Mouse (Mus musculus) lung, postnatal 36 days (tissue): ENCODE results near the gene Tatdn2.
"Not testable (repeated sequence)": the region's sequence is repeated elsewhere in the genome, so short reads cannot be mapped to it uniquely, and the experiment has no call there.

Experiments
- DNase-seq: peaks from one replicate; pipeline ENCODE4 v3.0.0; 2022; ENCODE audit warnings: mixed read lengths

Tatdn2 gene

DNA sequence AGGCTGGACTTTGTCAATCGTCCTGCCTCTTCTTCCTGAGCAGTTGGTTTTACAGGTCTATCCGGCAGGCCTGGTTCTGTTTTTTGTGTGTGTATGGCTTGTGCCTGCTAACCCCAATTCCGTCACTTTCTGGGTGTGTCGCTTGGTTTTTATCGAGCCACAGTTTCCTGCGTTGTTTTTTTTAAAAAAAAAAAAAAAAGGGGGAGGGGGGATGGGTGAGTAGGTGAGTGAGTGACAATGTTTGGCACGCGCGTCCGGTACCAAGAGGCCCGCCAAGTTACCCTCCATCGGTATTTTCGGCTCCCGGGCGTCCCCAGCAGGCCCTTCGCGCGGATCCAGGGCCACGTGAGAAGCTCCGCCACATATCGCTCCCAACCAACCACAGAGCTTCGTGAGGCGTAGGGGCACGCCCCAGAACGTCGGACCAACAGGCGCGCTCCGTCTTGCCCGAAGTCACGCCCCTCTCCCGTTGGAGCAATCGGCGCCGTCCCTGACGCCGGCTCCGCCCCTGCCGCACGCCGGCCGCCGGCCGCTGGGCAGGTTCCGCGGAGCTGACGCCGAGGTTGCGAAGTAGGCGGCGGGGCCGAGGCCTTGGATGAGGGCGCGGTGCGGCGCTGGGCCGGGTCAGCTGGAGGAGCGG, at the start of gene Tatdn2:
Tatdn2 (plus strand) TSS at position 469 of the 640 bp plus-strand sequence.
- peak; percentile 98 for DNase-seq

DNA sequence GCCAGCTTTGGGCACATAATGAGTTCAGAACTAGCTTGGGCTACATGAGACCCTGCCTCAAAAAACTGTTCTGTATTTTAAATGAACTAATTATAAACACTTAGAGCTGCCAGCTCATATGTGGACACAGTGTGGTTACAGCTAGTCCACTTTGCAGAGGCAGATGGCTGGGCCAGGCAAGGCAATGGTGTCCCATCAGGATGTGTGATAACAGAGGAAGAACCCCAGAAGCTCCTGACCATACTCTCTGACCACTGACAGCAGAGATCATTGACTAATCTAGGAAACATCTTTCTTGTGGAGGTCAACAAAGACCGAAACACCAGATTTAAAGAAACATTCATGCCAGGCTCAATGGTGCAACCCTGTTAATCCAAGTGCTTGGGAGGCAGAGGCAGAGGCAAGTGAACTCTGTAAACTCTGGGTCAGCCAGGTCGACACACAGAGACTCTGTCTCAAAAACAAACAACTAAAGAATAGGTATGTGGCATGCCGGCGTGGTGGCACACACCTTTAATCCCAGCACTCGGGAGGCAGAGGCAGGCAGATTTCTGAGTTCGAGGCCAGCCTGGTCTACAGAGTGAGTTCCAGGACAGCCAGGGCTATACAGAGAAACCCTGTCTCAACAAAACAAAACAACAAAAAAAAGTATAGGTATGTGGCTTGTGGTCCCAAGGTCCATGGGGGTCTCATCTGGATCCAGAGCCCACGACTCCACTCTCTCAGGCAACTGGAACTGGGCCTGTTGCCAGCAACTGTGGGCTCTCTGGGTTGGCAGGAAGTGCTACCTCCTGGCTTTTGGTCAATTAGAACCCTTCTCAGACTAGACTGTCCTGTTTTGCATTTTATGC, 47.3 kb upstream of the Tatdn2 start:
- no peak for DNase-seq

DNA sequence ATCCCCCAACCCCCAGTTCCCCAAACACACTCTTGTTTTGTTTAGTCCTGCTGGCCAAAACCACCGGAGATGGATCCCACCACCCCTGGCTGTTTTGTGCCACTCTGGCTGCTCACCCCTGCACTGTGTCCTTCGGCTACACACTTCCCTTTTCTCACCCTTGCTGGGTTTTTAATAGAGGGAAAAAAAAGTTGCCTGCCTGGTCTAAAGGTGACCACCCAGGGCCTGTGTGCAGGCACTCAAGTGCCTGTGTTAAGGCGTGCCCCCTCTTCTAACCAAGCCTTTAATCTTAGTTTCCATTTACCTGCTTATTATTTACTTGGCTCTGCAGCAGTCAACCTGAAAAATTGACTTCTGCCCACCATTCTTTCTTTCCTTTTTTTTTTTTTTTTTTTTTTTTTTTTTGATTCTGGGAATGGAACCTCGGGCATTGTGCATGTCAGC, 46.6 kb upstream of the Tatdn2 start:
- no peak for DNase-seq

GRCm38 (mm10) chr6:113651626-113652025, 45.2 kb upstream of the Tatdn2 start:
- DNase-seq, result no peak

- DNase-seq, result no peak
Observed at GRCm38 (mm10) chr6:113653551-113653950, 43.3 kb upstream of the Tatdn2 start.

- peak; percentile 58 for DNase-seq
Observed at GRCm38 (mm10) chr6:113654102-113654501, 42.7 kb upstream of the Tatdn2 start.

DNA sequence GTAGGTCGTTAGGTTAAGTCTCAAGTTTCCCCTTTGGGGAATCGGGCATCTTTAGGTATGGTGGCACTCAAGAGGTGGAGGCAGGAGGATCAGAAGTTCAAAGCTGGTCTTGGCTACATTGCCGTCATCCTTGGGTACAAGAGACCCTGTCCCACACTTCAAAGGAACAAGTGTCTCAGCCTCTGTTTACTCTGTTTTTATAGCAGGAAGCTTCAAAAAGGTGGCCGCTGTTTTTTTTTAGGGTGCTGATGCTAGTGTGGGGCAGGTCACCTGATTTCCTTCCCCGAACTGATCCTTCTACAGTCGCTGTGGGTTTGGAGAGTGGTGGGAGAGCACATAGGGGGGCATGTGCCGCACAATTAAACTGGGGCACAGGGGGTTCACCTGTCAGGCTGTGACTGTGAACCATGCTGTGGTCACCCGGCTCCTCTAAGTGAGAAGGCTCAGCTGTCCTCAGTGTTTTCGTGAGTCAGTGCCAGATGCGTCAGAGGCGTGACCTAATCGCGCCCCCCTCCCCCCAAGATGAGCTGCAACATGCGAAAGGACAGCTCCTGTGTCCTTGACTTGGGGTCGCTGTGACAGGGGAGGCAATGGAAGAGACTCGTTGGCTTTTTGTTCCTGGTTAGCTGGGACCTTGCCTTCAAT, 42.0 kb upstream of the Tatdn2 start:
- peak; percentile 57 for DNase-seq

- no peak for DNase-seq
Observed at GRCm38 (mm10) chr6:113655475-113655874, 41.4 kb upstream of the Tatdn2 start.

DNA sequence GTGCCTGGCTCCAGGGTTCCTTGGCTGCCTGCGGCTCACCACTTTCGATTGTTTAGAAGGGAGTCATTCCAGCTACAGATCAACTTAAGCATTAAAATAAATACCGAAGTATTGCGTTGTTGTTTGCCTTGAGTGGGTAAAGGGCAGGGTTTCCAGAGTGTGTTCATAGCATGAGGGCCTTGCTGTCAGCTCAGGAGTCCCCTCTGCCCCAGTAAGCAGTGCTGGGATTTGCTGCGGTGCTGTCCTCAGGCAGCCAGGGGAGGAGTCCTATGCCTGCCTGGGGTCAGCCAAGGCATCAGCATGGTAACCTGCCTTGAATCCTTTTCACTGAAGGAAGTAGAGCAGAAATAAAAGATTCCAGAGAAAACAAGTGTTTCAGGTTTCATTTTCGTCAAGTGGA, 40.0 kb upstream of the Tatdn2 start:
- DNase-seq, result peak; percentile 78

DNA sequence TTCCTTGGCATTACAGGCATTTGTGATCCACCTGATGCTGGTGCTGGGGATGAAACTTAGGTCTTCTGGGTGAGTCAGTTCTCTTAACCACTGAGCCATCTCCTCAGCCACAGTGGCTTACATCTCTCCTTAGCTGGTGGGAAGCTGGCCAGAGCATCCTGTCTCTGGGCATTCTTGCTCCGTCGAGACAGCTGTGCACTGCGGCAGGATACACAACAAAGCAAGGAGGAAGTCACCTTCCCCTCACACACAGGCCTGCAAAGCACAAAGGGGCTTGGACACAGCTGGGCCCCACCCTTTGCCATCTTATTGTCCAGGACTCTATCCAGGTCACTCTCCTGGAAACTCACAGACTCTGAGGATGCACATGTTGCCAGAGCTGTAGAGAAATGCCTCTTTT, 38.6 kb upstream of the Tatdn2 start:
- no peak for DNase-seq

DNA sequence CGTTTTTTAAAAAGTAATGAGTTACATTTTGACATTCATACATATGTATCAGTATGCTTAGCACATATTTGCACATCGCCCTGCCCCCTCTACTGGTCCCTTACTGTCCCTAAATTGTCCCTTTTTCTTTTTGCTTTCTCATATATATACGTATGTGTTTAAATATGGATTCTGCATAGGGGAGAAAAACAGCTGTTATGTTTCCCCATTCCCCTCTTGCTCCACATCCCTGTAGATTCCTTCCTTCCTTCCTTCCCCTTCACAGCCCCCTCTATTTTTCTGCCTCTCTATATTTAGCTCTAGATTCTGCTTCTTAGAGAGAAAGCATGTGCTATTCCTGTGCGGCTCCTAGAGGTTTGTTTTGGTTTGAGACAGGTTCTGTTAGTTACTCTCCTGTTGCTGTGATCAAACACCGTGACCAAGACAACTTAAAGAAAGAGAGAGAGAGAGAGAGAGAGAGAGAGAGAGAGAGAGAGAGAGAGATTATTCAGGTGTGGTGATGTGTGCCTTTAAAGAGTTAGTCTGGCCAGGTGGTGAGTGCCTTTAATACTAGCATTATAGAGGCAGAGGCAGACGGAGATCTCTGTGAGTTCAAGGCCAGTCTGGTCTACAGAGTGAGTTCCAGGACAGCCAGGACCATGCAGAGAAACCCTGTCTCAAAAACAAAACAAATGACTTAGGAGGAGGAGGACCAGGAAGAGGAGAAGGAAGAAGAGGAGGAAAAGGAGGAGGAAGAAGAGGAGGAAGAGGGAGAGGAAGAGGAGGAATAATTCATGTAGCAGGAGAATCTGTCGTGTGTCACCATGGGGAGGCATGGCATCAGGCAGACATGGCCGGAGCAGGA, 37.0 kb upstream of the Tatdn2 start:
- DNase-seq, result no peak

DNA sequence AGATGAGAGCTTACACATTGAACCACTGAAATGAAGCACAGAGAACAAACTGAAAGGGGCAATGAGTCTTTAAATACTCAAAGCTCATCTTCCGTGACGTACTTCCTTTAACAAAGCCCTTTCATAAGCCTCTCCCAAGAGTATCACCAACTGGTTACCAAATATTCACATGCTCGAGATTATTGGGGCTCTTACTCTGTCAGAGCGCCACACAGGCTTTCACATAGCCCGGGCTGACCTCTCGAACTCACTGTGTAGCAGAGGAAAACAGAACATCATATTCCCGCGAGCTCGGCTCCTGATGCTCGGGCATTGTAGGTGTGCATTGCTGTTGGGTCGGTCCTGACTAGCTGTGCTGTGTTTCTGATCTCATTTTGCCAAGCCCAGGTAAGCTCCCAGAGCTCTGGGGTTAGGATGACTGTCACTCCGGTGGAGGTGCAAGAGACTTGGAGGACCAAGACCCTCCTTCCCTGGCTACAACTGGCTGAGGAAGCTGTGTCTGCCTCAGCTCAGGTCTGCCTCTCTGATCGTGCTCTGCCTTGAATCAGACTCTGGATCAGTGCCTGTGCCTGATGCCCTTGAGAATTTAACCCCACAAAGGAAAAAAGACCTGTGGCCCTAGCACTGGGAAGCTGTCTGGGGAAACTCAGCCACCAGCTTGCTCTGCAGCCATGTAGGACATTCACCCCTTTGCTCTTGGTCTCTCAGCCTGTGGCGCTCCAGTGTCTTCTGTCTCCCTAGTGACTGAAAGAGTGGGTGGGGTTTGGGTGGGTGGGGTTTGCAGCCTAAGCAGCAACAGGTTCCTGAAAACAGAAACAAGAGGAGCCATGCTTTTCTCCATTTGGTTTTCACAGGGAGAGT, 36.1 kb upstream of the Tatdn2 start:
- no peak for DNase-seq

DNA sequence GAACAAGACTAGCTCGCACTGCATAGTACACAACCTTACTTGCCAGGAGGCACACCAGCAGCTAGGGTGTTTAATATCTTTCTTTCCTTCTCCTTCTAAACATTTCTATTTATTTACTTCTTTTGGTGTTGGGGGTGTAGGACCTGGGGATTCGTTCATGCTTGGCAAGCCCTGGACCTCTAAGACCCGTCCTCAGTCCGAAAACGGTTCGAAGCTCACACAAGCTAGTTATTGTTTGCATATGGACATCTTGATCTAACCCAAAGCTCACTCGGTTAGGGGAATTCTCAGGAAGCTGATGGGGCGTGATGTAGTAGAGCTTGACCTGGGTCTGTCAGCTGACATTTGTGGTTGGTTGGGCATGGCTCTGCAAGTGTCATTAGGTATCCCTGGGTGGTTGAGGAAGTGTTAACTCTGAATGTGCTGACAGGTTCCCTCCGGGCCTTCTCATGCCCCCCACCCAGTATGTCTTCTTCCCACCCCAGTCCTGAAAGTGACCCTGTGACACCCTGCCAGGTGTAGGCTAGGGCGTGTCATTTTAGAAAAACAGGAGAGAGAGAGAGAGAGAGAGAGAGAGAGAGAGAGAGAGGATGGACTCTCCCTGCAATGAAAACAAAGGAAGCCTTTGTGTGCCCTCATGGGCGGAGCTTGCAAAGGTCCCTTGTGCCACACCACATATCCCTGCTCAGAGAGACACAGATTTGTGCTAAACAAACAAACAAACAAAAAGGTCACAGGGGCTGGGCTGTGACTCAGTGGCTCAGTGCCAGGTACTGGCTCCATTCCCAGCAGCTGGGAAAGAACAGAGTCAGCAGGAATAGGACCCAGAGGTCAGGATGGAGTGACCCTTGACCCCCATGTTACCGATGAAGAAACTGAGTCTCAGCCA, 35.3 kb upstream of the Tatdn2 start:
- DNase-seq, result peak; percentile 73

- no peak for DNase-seq
Observed at GRCm38 (mm10) chr6:113662964-113663700, 33.7 kb upstream of the Tatdn2 start.

- DNase-seq, result no peak
Observed at GRCm38 (mm10) chr6:113664305-113664704, 32.5 kb upstream of the Tatdn2 start.

- no peak for DNase-seq
Observed at GRCm38 (mm10) chr6:113667611-113668122, 29.2 kb upstream of the Tatdn2 start.

DNA sequence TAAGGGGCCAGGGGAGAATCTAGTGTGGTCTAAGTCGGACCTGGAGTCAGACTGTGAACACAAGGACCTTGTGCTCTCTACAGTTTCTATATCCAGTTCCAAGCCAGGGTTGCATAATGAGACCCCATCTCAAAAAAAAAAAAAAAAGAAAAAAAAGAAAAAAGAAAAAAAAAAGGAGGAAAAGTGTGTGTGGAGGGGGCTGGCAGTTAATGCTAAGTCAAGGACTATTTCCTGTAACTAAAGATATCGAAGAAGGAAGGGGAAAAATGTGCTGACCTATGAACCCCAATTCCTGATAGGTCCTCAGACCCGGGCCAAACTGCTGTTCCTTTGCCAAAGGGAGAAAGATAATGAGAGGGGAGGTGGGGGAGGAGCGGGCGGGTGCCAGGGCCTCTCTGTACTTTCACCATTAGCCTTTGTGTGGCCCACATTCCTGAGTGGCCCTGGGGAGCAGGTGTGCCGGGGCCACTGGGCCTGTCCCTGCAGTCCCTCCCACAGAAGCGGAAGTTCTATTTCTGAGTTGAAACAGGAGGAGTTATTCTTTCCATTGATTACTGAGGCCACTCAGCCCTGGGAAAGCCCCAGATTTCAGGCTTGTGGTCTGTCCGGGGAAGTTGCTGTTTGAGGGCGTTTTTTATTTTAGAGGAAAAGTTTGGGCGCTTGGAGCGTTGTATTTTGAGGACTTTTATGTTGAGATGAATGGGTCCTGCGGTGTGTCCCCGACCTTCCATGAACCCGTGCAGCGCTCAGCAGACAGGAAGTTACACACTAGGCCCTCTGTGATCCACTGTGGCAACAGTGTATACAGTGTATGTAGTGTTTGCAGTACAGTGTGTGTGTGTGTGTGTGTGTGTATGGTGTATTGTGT, 28.3 kb upstream of the Tatdn2 start:
- peak; percentile 74 for DNase-seq

GRCm38 (mm10) chr6:113669821-113670220, 27.0 kb upstream of the Tatdn2 start:
- no peak for DNase-seq

DNA sequence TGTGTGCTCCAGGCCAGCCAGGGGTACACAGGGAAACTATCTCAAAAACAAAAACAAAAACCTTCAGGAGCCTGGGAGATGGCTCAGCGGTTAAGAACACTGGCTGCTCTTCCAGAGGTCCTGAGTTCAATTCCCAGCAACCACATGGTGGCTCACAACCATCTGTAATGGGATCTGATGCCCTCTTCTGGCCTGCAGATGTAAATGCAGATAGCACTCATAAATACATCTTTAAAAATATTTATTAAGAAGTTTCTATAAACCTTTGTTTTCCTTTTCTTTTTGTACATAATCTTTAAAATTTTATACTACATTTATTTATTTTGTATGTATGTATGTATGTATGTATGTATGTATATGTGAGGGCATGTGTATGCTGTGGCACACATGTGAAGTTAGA, 24.8 kb upstream of the Tatdn2 start:
- DNase-seq, result not testable (repeated sequence)
